Mouse (Mus musculus) forebrain, embryonic 16.5 days (tissue): ENCODE results near the gene Ambra1. TPM values are rescaled to one million over a fixed set of nuclear protein-coding genes. Genes with fewer than 3 reads are reported as not detected.
"Not testable (repeated sequence)": the region's sequence is repeated elsewhere in the genome, so short reads cannot be mapped to it uniquely, and the experiment has no call there.

Experiments
- ATAC-seq: fragments of 200-750 bp; cut with Nextera tagmentation; 2 replicates; pipeline ENCODE4 v1.8.0; 2017; ENCODE audit warnings: mild to moderate bottlenecking, moderate library complexity
- H3K27ac ChIP-seq: fragments of 300-500 bp; sonication (generic); 2 replicates; pipeline ENCODE4 v1.5.1; 2014; ENCODE audit warnings: low read length, control low read depth
- H3K27me3 ChIP-seq: fragments of 300-500 bp; sonication (generic); replicated peaks from 2 replicates; pipeline ENCODE4 v1.6.1; 2014; ENCODE audit warnings: low read length; ENCODE audit not compliant: control insufficient read depth, insufficient read depth
- H3K36me3 ChIP-seq: fragments of 300-500 bp; sonication (generic); 2 replicates; pipeline ENCODE4 v1.6.1; 2014; ENCODE audit not compliant: control insufficient read depth, insufficient read depth
- H3K4me1 ChIP-seq: fragments of 300-500 bp; sonication (generic); replicated peaks from 2 replicates; pipeline ENCODE4 v1.6.1; 2014; ENCODE audit warnings: low read length; ENCODE audit not compliant: control insufficient read depth, insufficient read depth
- H3K4me2 ChIP-seq: fragments of 300-500 bp; sonication (generic); 2 replicates; pipeline ENCODE4 v1.6.1; 2014; ENCODE audit warnings: mild to moderate bottlenecking, low read length, control low read depth
- H3K4me3 ChIP-seq: fragments of 300-500 bp; sonication (generic); replicated peaks from 2 replicates; pipeline ENCODE4 v1.5.1; 2014; ENCODE audit warnings: mild to moderate bottlenecking, low read length, control low read depth
- H3K9ac ChIP-seq: fragments of 300-500 bp; sonication (generic); replicated peaks from 2 replicates; pipeline ENCODE4 v1.6.1; 2014; ENCODE audit warnings: low read depth, low read length, control low read depth
- H3K9me3 ChIP-seq: fragments of 300-500 bp; sonication (generic); 2 replicates; pipeline ENCODE4 v1.6.1; 2016; ENCODE audit warnings: low read length; ENCODE audit not compliant: control insufficient read depth
- WGBS: fragments of 180-500 bp; shearing (Covaris S2); extraction: QIAGEN DNeasy Blood & Tissue Kit; methylation state at CpG from one replicate; pipeline ENCODE4 v1.1.7; 2014; 5-methylcytosine and 5-hydroxymethylcytosine counted together
- polyA plus RNA-seq: library from polyadenylated mRNA; unstranded; fragments of >200 nt; fragmentation: Nextera tagmentation; extraction: Ambion mirVana; gene quantifications from 2 replicates; pipeline ENCODE4 v1.2.1, GENCODE M21; 2015

The Ambra1 gene
- polyA plus RNA-seq, 1 experiment from 2014 or later, result 25.5 TPM

DNA sequence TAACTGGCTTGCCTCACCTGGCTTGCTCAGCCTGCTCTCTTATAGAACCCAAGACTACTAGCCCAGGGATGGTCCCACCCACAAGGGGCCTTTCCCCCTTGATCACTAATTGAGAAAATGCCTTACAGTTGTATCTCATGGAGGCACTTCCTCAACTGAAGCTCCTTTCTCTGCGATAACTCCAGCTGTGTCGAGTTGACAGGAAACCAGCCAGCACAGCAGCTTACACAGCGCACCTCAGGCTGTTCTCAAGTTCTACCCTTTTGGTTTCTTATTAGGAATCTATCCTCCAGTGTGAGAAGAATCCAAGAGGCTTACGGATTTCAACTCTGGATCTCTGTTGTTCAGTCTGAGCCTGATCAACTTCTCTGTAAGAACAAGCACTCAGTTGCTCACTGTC, 4.5 kb upstream of the Ambra1 start:
- H3K4me3 ChIP-seq, H3K4me1 ChIP-seq, H3K27me3 ChIP-seq, H3K9ac ChIP-seq, H3K9me3 ChIP-seq, H3K4me2 ChIP-seq, H3K36me3 ChIP-seq, H3K27ac ChIP-seq, ATAC-seq: not testable (repeated sequence)
- 64% methylated on average over 4 of the region's 4 CpGs for WGBS

DNA sequence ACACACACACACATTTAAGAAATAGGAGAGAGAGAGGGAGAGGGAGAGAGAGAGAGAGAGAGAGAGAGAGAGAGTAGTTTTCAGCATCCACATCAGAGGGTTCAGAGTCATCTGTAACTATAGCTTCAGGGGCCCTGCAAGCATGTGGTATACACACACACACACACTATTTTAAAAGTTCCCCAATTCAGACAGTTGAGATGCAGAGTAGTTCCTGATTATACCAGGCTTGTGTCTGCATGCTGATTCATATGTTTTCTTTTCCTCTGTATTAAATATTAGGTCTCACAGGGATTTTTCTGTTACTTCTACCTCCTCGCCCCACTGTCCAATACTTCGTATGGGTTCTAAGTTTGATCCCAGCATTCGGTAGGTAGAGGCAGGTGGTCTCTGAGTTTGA, 2.9 kb upstream of the Ambra1 start:
- no peak overlapping the region for H3K4me3 ChIP-seq
- no peak overlapping the region for H3K4me2 ChIP-seq
- no peaks in the 10 kb centered on the region for H3K9me3 ChIP-seq
- no peaks in the 10 kb centered on the region for H3K27me3 ChIP-seq
- no peak overlapping the region for H3K9ac ChIP-seq
- no peak overlapping the region for H3K27ac ChIP-seq
- no peaks in the 10 kb centered on the region for H3K36me3 ChIP-seq
- 0 out of 2 replicates have a peak, but pooled peaks cover 2% of the 10 kb centered on the region for H3K4me1 ChIP-seq
- 95% methylated on average over 3 of the region's 3 CpGs for WGBS
- no peak for ATAC-seq

GRCm38 (mm10) chr2:91729571-91729970, 363 bp upstream of the Ambra1 start:
- Histone ChIP-seq H3K4me2 (peak overlapping the region; percentile 48), H3K9me3 (no peaks in the 10 kb centered on the region), H3K27ac (no peak overlapping the region; the same call in 1 of the 2 replicates), H3K4me3 (peak overlapping the region; percentile 100), H3K4me1 (0 out of 2 replicates have a peak, but pooled peaks cover 2% of the 10 kb centered on the region), H3K27me3 (no peaks in the 10 kb centered on the region), H3K9ac (peak overlapping the region; percentile 4; the same call in 1 of the 2 replicates), H3K36me3 (no peaks in the 10 kb centered on the region)
- WGBS, result 20% methylated on average over 4 of the region's 4 CpGs
- ATAC-seq, result peak; percentile 21; the same call in 1 of the 2 replicates

DNA sequence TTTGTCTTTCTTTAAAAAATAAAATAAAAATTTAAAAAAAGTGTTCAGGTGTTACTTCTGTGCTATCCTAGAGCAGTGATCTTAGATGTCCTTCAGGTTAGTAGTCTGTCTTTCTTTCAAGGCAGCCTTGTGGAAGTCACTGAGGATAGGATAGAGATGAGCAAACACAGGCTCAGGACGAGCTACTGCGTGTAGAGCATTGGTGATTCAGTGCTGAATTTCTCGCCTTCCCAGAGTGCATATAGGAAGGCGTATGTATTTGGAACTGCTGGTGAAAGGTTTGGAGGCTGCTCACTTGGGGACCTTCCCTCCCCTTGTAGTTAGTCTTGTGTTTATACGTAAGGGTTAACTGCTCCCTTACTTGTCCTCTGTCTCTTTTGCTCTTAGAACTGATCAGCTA, 5.3 kb downstream of the Ambra1 start:
- Histone ChIP-seq H3K27me3 (no peaks in the 10 kb centered on the region), H3K9me3 (no peaks in the 10 kb centered on the region), H3K4me1 (0 out of 2 replicates have a peak, but pooled peaks cover 2% of the 10 kb centered on the region), H3K9ac (no peak overlapping the region), H3K27ac (no peak overlapping the region), H3K4me3 (no peak overlapping the region), H3K4me2 (no peak overlapping the region), H3K36me3 (no peaks in the 10 kb centered on the region)
- WGBS, result 97% methylated on average over 5 of the region's 5 CpGs
- ATAC-seq, result no peak

- no peak for ATAC-seq
- Histone ChIP-seq H3K4me2 (no peak overlapping the region), H3K4me1 (no peaks in the 10 kb centered on the region), H3K9me3 (no peaks in the 10 kb centered on the region), H3K9ac (no peak overlapping the region), H3K27me3 (no peaks in the 10 kb centered on the region), H3K27ac (no peak overlapping the region), H3K4me3 (no peak overlapping the region), H3K36me3 (no peaks in the 10 kb centered on the region)
- 100% methylated on average over 1 of the region's 1 CpGs for WGBS
These were observed 9.7 kb downstream of the Ambra1 start for GRCm38 (mm10) chr2:91739586-91739985.

DNA sequence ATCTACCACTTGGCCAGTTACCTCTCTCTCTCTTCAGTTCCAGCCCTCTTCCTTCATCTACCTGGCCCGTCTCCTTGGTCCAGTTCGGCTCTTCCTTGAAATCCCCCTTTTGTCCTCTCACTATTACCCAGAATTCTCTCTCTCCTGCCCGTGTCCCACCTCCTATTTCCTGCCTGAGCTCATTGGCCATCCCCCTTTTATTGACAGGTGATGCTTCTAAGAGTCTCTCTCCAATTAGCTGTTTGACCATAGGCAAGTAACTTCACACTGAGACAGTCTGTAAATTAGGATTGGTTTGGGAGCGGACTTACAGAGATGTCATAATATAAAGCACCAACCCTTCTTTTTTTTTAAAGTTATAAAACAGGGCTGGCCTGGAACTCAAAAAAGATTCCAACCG, 14.8 kb downstream of the Ambra1 start:
- Histone ChIP-seq H3K27ac (no peak overlapping the region), H3K27me3 (no peaks in the 10 kb centered on the region), H3K4me1 (no peaks in the 10 kb centered on the region), H3K4me3 (no peak overlapping the region), H3K4me2 (no peak overlapping the region), H3K9ac (no peak overlapping the region), H3K9me3 (no peaks in the 10 kb centered on the region), H3K36me3 (no peaks in the 10 kb centered on the region)
- ATAC-seq, result no peak
- 84% methylated on average over 5 of the region's 5 CpGs for WGBS

DNA sequence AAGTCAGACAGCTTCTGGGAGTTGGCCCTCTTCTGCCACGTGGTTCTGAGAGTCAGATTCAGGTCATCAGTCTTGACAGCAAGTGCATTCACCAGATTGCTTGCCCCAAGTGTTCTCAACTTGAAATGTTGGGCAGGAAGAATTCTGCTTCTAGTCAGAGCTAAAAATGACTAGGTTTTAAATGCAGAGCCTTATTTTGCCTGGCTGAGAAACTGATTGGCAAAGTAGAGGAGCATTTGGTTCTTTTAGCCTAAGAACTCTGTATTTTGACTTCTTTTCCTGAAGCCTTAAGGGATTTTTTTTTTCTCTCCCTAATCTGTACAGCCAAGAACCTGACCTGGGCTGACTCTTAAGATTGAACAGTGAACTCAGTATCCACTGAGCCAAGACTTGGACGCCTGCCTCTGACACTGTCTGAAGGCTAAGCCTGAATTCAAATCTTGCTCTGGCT, 19.9 kb downstream of the Ambra1 start:
- no peak for ATAC-seq
- H3K27ac ChIP-seq, result no peak overlapping the region
- no peak overlapping the region for H3K4me3 ChIP-seq
- no peak overlapping the region for H3K4me2 ChIP-seq
- no peak overlapping the region for H3K9ac ChIP-seq
- H3K9me3 ChIP-seq, result no peaks in the 10 kb centered on the region
- H3K27me3 ChIP-seq, result no peaks in the 10 kb centered on the region
- H3K4me1 ChIP-seq, result no peaks in the 10 kb centered on the region
- 75% methylated on average over 2 of the region's 2 CpGs for WGBS
- no peaks in the 10 kb centered on the region for H3K36me3 ChIP-seq

DNA sequence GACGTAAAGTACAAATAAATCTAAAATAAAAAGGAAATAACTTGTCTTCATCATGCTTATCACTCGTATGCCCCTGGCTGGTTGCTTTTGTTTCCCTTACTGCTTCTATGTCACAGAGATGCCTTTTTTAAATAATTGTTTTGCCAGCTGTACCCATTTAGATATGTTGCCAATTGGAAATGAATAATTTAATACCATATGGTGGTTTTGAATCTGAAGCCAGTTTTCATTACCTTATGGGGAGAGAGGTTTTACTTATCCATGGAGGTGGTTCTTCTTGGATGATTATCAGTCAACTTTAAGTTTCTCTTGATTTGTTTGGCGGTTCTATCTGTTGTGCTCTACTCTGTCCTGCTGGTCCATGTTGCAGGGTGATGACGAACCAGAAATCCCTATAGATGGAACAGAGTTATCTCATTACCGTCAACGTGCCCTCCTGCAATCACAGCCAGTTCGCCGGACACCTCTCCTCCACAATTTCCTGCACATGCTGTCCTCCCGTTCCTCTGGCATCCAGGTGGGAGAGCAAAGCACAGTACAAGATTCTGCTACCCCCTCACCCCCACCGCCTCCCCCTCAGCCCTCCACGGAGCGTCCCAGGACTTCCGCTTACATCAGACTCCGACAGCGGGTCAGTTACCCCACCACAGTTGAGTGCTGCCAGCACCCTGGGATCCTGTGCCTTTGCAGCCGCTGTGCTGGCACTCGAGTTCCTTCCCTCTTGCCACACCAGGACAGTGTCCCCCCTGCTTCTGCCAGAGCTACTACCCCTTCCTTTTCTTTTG, 42.2 kb downstream of the Ambra1 start:
- Histone ChIP-seq H3K27me3 (no peaks in the 10 kb centered on the region), H3K4me3 (no peak overlapping the region), H3K27ac (no peak overlapping the region; the same call in 1 of the 2 replicates), H3K9ac (no peak overlapping the region), H3K9me3 (no peaks in the 10 kb centered on the region), H3K4me2 (no peak overlapping the region), H3K4me1 (0 out of 2 replicates have a peak, but pooled peaks cover 5% of the 10 kb centered on the region), H3K36me3 (peaks cover 17% of the 10 kb centered on the region)
- WGBS, result 86% methylated on average over 17 of the region's 17 CpGs
- no peak; the same call in 1 of the 2 replicates for ATAC-seq

GRCm38 (mm10) chr2:91773309-91773708, 43.4 kb downstream of the Ambra1 start:
- no peak overlapping the region for H3K4me3 ChIP-seq
- no peaks in the 10 kb centered on the region for H3K9me3 ChIP-seq
- peaks cover 17% of the 10 kb centered on the region for H3K36me3 ChIP-seq
- 0 out of 2 replicates have a peak, but pooled peaks cover 5% of the 10 kb centered on the region for H3K4me1 ChIP-seq
- no peak for ATAC-seq
- WGBS, result 87% methylated on average over 7 of the region's 7 CpGs
- no peak overlapping the region for H3K9ac ChIP-seq
- no peaks in the 10 kb centered on the region for H3K27me3 ChIP-seq
- H3K27ac ChIP-seq, result no peak overlapping the region
- H3K4me2 ChIP-seq, result no peak overlapping the region
